11 mouse cellular contexts compared by ENCODE assay signal in the genomic region with DNA sequence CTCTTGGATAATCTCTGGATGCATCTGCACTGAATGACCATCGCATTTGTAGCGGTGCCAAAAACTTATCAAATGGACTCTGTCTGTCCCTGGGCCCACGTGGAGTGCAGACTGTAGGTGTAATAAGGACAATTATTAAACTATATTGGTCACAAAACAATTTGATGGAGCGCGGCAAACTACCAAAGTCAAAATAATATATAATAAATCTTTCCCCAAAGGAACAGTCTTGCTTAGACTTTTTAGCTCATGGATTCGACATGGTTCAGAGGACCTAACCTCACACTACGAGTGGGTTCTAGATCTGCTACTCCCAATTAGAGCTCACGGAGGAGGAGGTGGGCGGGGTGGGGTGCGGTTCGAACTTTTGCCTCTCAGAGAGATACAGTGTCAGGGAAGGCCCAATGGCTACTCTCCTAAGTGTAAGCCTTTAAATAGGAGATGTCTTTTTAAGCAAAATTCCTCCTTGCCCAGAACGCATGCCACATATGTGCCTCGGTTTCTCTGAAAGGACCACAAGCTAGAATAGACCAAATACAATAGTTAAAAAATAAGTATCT. TPM values are rescaled to one million over a fixed set of nuclear protein-coding genes. Genes with fewer than 3 reads are reported as not detected.
A peak's percentile ranks its signal among the peaks of the same experiment; 100 is the strongest.
DNase-seq lines count a peak whose midpoint lies in the region; ATAC-seq and TF ChIP-seq lines count a peak whose summit lies in the region.
"Had no signal": no experiment of that assay in that cellular context is flagged by ENCODE, and none has a peak within 500 bp of the region (broad histone marks: within the 10 kb centered on the region; RNA-seq: fewer than 3 reads in every experiment).

No protein-coding gene starts in this region.

- WGBS in heart, embryonic 14.5 days, result 30% methylated on average over 13 of the region's 13 CpGs
- 22% methylated on average over 13 of the region's 13 CpGs for WGBS in hindbrain, embryonic 10.5 days
- WGBS in midbrain, embryonic 14.5 days, result 23% methylated on average over 13 of the region's 13 CpGs

- peak overlapping the region; percentile 94 for H3K4me2 ChIP-seq in heart, embryonic 14.5 days (ENCODE audit: low read length)
- H3K4me2 ChIP-seq in midbrain, embryonic 14.5 days (ENCODE audit: low read length), result peak overlapping the region; percentile 67

- ATAC-seq in heart, embryonic 14.5 days (ENCODE audit: insufficient number of reproducible peaks, insufficient read depth, low FRiP score, low read depth), result no peak
- no peak for ATAC-seq in midbrain, embryonic 14.5 days (ENCODE audit: low FRiP score, low TSS enrichment)

- no peaks in the 10 kb centered on the region for H3K9me3 ChIP-seq in heart, embryonic 14.5 days (ENCODE audit: control insufficient read depth, low read length)
- no peaks in the 10 kb centered on the region for H3K9me3 ChIP-seq in hindbrain, embryonic 10.5 days
- no peaks in the 10 kb centered on the region for H3K9me3 ChIP-seq in midbrain, embryonic 14.5 days (ENCODE audit: control insufficient read depth, low read length)

- H3K27ac ChIP-seq in heart, embryonic 14.5 days (replicated peaks in 1 of 2; ENCODE audit: control insufficient read depth in 1 of 2, insufficient read depth in 1 of 2, low read depth in 2 of 2, low read length in 2 of 2), result no peak overlapping the region
- peak overlapping the region; percentile 95 for H3K27ac ChIP-seq in hindbrain, embryonic 10.5 days
- no peak overlapping the region for H3K27ac ChIP-seq in midbrain, embryonic 14.5 days (replicated peaks; ENCODE audit: low read depth, low read length)

- intact Hi-C loops in heart, postnatal 10 days (cut with DNase I), result no loop called here

- peak overlapping the region in 1 of 2 experiments; percentile 57; a peak in 1 of 4 replicates for H3K4me3 ChIP-seq in heart, embryonic 14.5 days (ENCODE audit: control insufficient read depth in 1 of 2, insufficient read depth in 1 of 2, low read depth in 1 of 2, low read length in 2 of 2)
- H3K4me3 ChIP-seq in hindbrain, embryonic 10.5 days, result peak overlapping the region; percentile 72
- H3K4me3 ChIP-seq in midbrain, embryonic 14.5 days (replicated peaks; ENCODE audit: low read depth, low read length), result peak overlapping the region; percentile 50

- H3K9ac ChIP-seq in heart, embryonic 14.5 days (ENCODE audit: low read length), result no peak overlapping the region
- no peak overlapping the region for H3K9ac ChIP-seq in midbrain, embryonic 14.5 days (replicated peaks; ENCODE audit: low read length)

- TF ChIP-seq CTCF in brain, embryonic 14.5 days (IDR thresholded peaks at IDR 0.05; ENCODE audit: borderline replicate concordance, extremely low read depth, insufficient read depth, insufficient read length), result no peak

- no peak for DNase-seq in heart, postnatal 10 days
- DNase-seq in brain, embryonic 14.5 days (ENCODE audit: low read depth), result peak; percentile 32
- no peak for DNase-seq in hindbrain, embryonic 10.5 days (ENCODE audit: low spot score)
- DNase-seq in midbrain, embryonic 14.5 days, result peak; percentile 19
- DNase-seq in right cerebral cortex, adult 2 months (ENCODE audit: low spot score in 2 of 2), result no peak
- DNase-seq in lung, postnatal 4 days, result no peak
- DNase-seq in frontal cortex, postnatal 14 days (ENCODE audit: low spot score in 2 of 2), result no peak
- DNase-seq: kidney, adult 8-10 months had no signal

- no peaks in the 10 kb centered on the region for H3K36me3 ChIP-seq in heart, embryonic 14.5 days (ENCODE audit: control insufficient read depth, insufficient read depth, low read length)
- H3K36me3 ChIP-seq in hindbrain, embryonic 10.5 days, result 0 out of 2 replicates have a peak, but pooled peaks cover 5% of the 10 kb centered on the region
- no peaks in the 10 kb centered on the region for H3K36me3 ChIP-seq in midbrain, embryonic 14.5 days (ENCODE audit: control insufficient read depth, insufficient read depth, low read length)

- TF ChIP-seq POLR2A in brain, embryonic 14.5 days (IDR thresholded peaks at IDR 0.05; ENCODE audit: borderline replicate concordance, extremely low read depth, insufficient read depth, insufficient read length, poor library complexity, severe bottlenecking), result no peak

- H3K4me1 ChIP-seq in heart, embryonic 14.5 days (ENCODE audit: control insufficient read depth in 2 of 2, insufficient read depth in 2 of 2, low read length in 2 of 2), result peaks cover 4 to 22% of the 10 kb centered on the region in 2 experiments; a peak in 3 of 4 replicates
- peaks cover 65% of the 10 kb centered on the region for H3K4me1 ChIP-seq in hindbrain, embryonic 10.5 days (replicated peaks)
- peaks cover 9% of the 10 kb centered on the region; the same call in 1 of the 2 replicates for H3K4me1 ChIP-seq in midbrain, embryonic 14.5 days (ENCODE audit: control insufficient read depth, insufficient read depth, low read length)

- H3K27me3 ChIP-seq in heart, embryonic 14.5 days (ENCODE audit: control insufficient read depth, insufficient read depth, low read length), result peaks cover 96% of the 10 kb centered on the region
- peaks cover 100% of the 10 kb centered on the region for H3K27me3 ChIP-seq in hindbrain, embryonic 10.5 days (ENCODE audit: insufficient read depth, poor library complexity, severe bottlenecking)
- peaks cover 84% of the 10 kb centered on the region for H3K27me3 ChIP-seq in midbrain, embryonic 14.5 days (ENCODE audit: control insufficient read depth, insufficient read depth, low read length)

RNA-seq across cellular contexts. Expression of a gene that starts 0.5 kb away (rescaled TPM):
- polyA plus RNA-seq in heart, embryonic 14.5 days (2014; fragmentation: Nextera tagmentation; extraction: Ambion mirVana), result 0.05 and 0.09 TPM in 2 replicates
- total RNA-seq in heart, postnatal 10 days (2021), result not detected
- polyA plus RNA-seq in brain, embryonic 14.5 days (2012; rRNA removed), result 10.4 and 18.6 TPM in 2 replicates
- polyA plus RNA-seq in hindbrain, embryonic 10.5 days (2016; fragmentation: Nextera tagmentation; extraction: Ambion mirVana), result 16.5 and 20.3 TPM in 2 replicates
- polyA plus RNA-seq in midbrain, embryonic 14.5 days (2014; fragmentation: Nextera tagmentation; extraction: Ambion mirVana), result 9.9 and 14.9 TPM in 2 replicates
- total RNA-seq: megakaryocyte-erythroid progenitor cell, adult 5-6 weeks had no signal

RNA-seq across cellular contexts. Expression of a gene that starts 9.2 kb away (rescaled TPM):
- polyA plus RNA-seq in heart, embryonic 14.5 days (2014; fragmentation: Nextera tagmentation; extraction: Ambion mirVana), result not detected in 2 replicates
- total RNA-seq in heart, postnatal 10 days (2021), result not detected
- polyA plus RNA-seq in brain, embryonic 14.5 days (2012; rRNA removed), result 51.8 and 66.8 TPM in 2 replicates
- polyA plus RNA-seq in hindbrain, embryonic 10.5 days (2016; fragmentation: Nextera tagmentation; extraction: Ambion mirVana), result 7.2 and 10.1 TPM in 2 replicates
- 10.3 and 10.8 TPM in 2 replicates for polyA plus RNA-seq in midbrain, embryonic 14.5 days (2014; fragmentation: Nextera tagmentation; extraction: Ambion mirVana)
- total RNA-seq: megakaryocyte-erythroid progenitor cell, adult 5-6 weeks had no signal

RNA-seq across cellular contexts. Expression of a gene that starts 15.1 kb away (rescaled TPM):
- not detected in 2 replicates for polyA plus RNA-seq in heart, embryonic 14.5 days (2014; fragmentation: Nextera tagmentation; extraction: Ambion mirVana)
- not detected for total RNA-seq in heart, postnatal 10 days (2021)
- polyA plus RNA-seq in brain, embryonic 14.5 days (2012; rRNA removed), result 0.16 and 0.52 TPM in 2 replicates
- polyA plus RNA-seq in hindbrain, embryonic 10.5 days (2016; fragmentation: Nextera tagmentation; extraction: Ambion mirVana), result 1.9 and 2.4 TPM in 2 replicates
- 0.70 and 0.75 TPM in 2 replicates for polyA plus RNA-seq in midbrain, embryonic 14.5 days (2014; fragmentation: Nextera tagmentation; extraction: Ambion mirVana)
- total RNA-seq: megakaryocyte-erythroid progenitor cell, adult 5-6 weeks had no signal

RNA-seq across cellular contexts. Expression of a gene that starts 24.4 kb away (rescaled TPM):
- not detected in 2 replicates for polyA plus RNA-seq in heart, embryonic 14.5 days (2014; fragmentation: Nextera tagmentation; extraction: Ambion mirVana)
- not detected for total RNA-seq in heart, postnatal 10 days (2021)
- 0.16 and 0.25 TPM in 2 replicates for polyA plus RNA-seq in brain, embryonic 14.5 days (2012; rRNA removed)
- polyA plus RNA-seq in hindbrain, embryonic 10.5 days (2016; fragmentation: Nextera tagmentation; extraction: Ambion mirVana), result 0.24 and 0.29 TPM in 2 replicates
- polyA plus RNA-seq in midbrain, embryonic 14.5 days (2014; fragmentation: Nextera tagmentation; extraction: Ambion mirVana), result 0.38 and 0.72 TPM in 2 replicates
- total RNA-seq: left cerebral cortex, postnatal 36 days; megakaryocyte-erythroid progenitor cell, adult 5-6 weeks had no signal

Comparison
In these comparisons a context has a peak if more than half of its experiments do, and no peak if none do; other contexts are left out.
1. DNase-seq: peak in brain, embryonic 14.5 days (single experiment) and midbrain, embryonic 14.5 days (single experiment); none in heart, postnatal 10 days (0 of 2), hindbrain, embryonic 10.5 days (single experiment), right cerebral cortex, adult 2 months (0 of 2), lung, postnatal 4 days (0 of 2) and frontal cortex, postnatal 14 days (0 of 2).